Mouse (Mus musculus) lung, adult 2 months (tissue): ENCODE measurements around the gene Cldn11.

Experiments used
- CTCF ChIP-seq: fragments of 200-500 bp; IDR thresholded peaks from 2 replicates; pipeline ENCODE4 v1.5.1; 2011; ENCODE audit warnings: mild to moderate bottlenecking, low read length, control low read depth; ENCODE audit not compliant: insufficient read depth
- POLR2A ChIP-seq: fragments of 200-500 bp; IDR thresholded peaks from 2 replicates; pipeline ENCODE4 v1.6.1; 2011; ENCODE audit warnings: low read depth, mild to moderate bottlenecking, control low read depth, low read length, borderline replicate concordance; ENCODE audit errors: extremely low read depth

GRCm38 (mm10) chr3:31203947-31204346 lies 54.2 kb downstream of the Cldn11 start:
- no peak for TF ChIP-seq POLR2A
- TF ChIP-seq CTCF = no peak
